Mouse (Mus musculus) kidney, adult 2 months (tissue): ENCODE data around the gene Dhcr24. TPM values are rescaled to one million over a fixed set of nuclear protein-coding genes. Genes with fewer than 3 reads are reported as not detected.

Experiments
- DNase-seq: peaks from one replicate; pipeline ENCODE4 v3.0.0; 2021
- H3K27ac ChIP-seq: fragments of 200-500 bp; 2 replicates; pipeline ENCODE4 v1.5.1; 2012; ENCODE audit warnings: low read depth, low read length, control low read depth, inconsistent platforms; ENCODE audit not compliant: insufficient read depth
- H3K27me3 ChIP-seq: fragments of 200-500 bp; replicated peaks from 2 replicates; pipeline ENCODE4 v1.6.1; 2012; ENCODE audit warnings: mild to moderate bottlenecking, moderate library complexity, low read length, inconsistent platforms; ENCODE audit not compliant: control insufficient read depth, insufficient read depth
- H3K36me3 ChIP-seq: fragments of 200-500 bp; 2 replicates; pipeline ENCODE4 v1.6.1; 2012; ENCODE audit warnings: mild to moderate bottlenecking, moderate library complexity, low read length, inconsistent platforms; ENCODE audit not compliant: control insufficient read depth, insufficient read depth
- H3K4me1 ChIP-seq: fragments of 200-500 bp; 2 replicates; pipeline ENCODE4 v1.6.1; 2011; ENCODE audit warnings: low read length; ENCODE audit not compliant: control insufficient read depth, insufficient read depth
- H3K4me3 ChIP-seq: fragments of 200-500 bp; 2 replicates; pipeline ENCODE4 v1.5.1; 2011; ENCODE audit warnings: mild to moderate bottlenecking, low read depth, low read length, control low read depth; ENCODE audit not compliant: insufficient read depth
- CTCF ChIP-seq: fragments of 200-500 bp; conservative IDR thresholded peaks from 2 replicates; pipeline ENCODE4 v1.5.1; 2011; ENCODE audit warnings: low read depth, mild to moderate bottlenecking, control low read depth, low read length, moderate library complexity, mixed read lengths; ENCODE audit not compliant: insufficient read depth, insufficient read length
- POLR2A ChIP-seq: fragments of 200-500 bp; IDR thresholded peaks from one replicate; pipeline ENCODE4 v1.6.1; 2011; ENCODE audit warnings: low read depth, low read length, control low read depth
- WGBS: fragments of 180-500 bp; shearing (Covaris S2); methylation state at CpG from one replicate; pipeline ENCODE4 v1.1.7; 2018; 5-methylcytosine and 5-hydroxymethylcytosine counted together
- polyA plus RNA-seq: library from polyadenylated mRNA; depleted of rRNA; stranded (reverse); fragments of >200 nt; gene quantifications from 2 replicates; pipeline ENCODE4 v1.2.3, GENCODE M21; 2012

The Dhcr24 gene
- polyA plus RNA-seq, 1 experiment = 242 TPM

- WGBS = 10% methylated on average over 20 of the region's 20 CpGs
- Histone ChIP-seq H3K4me1 (peaks cover 17% of the 10 kb centered on the region), H3K36me3 (no peaks in the 10 kb centered on the region; the same call in 1 of the 2 replicates), H3K4me3 (peak overlapping the region; percentile 81), H3K27ac (peak overlapping the region; percentile 65), H3K27me3 (no peaks in the 10 kb centered on the region)
- peak; percentile 74 for DNase-seq
- no peak for TF ChIP-seq POLR2A
- TF ChIP-seq CTCF = no peak
These were observed 509 bp upstream of the Dhcr24 start for GRCm38 (mm10) chr4:106560213-106560845.

- Histone ChIP-seq H3K27ac (peak overlapping the region; percentile 29), H3K36me3 (no peaks in the 10 kb centered on the region; the same call in 1 of the 2 replicates), H3K4me3 (peak overlapping the region; percentile 81), H3K27me3 (no peaks in the 10 kb centered on the region), H3K4me1 (peaks cover 17% of the 10 kb centered on the region)
- 17% methylated on average over 6 of the region's 6 CpGs for WGBS
- no peak for DNase-seq
- TF ChIP-seq CTCF (no peak), POLR2A (no peak)
These were observed 1.2 kb downstream of the Dhcr24 start for GRCm38 (mm10) chr4:106562006-106562405.

- WGBS = 53% methylated on average over 9 of the region's 9 CpGs
- peak; percentile 80 for DNase-seq
- peaks cover 17% of the 10 kb centered on the region for H3K4me1 ChIP-seq
- H3K36me3 ChIP-seq = no peaks in the 10 kb centered on the region; the same call in 1 of the 2 replicates
- TF ChIP-seq POLR2A (no peak), CTCF (no peak)
- 0 out of 2 replicates have a peak overlapping the region, but pooled peaks have one; percentile 29 for H3K27ac ChIP-seq
- peak overlapping the region; percentile 18; the same call in 1 of the 2 replicates for H3K4me3 ChIP-seq
- H3K27me3 ChIP-seq = no peaks in the 10 kb centered on the region
These were observed 2.3 kb downstream of the Dhcr24 start for GRCm38 (mm10) chr4:106562837-106563790.

GRCm38 (mm10) chr4:106564161-106564560 lies 3.3 kb downstream of the Dhcr24 start:
- Histone ChIP-seq H3K27me3 (no peaks in the 10 kb centered on the region), H3K4me1 (peaks cover 17% of the 10 kb centered on the region), H3K4me3 (no peak overlapping the region), H3K27ac (no peak overlapping the region), H3K36me3 (no peaks in the 10 kb centered on the region; the same call in 1 of the 2 replicates)
- no peak for TF ChIP-seq CTCF
- TF ChIP-seq POLR2A = no peak
- 89% methylated on average over 11 of the region's 11 CpGs for WGBS
- DNase-seq = no peak

GRCm38 (mm10) chr4:106569680-106570079 lies 8.8 kb downstream of the Dhcr24 start:
- no peaks in the 10 kb centered on the region; the same call in 1 of the 2 replicates for H3K36me3 ChIP-seq

GRCm38 (mm10) chr4:106571081-106571724 lies 10.4 kb downstream of the Dhcr24 start:
- Histone ChIP-seq H3K27me3 (no peaks in the 10 kb centered on the region), H3K4me1 (peaks cover 6% of the 10 kb centered on the region; the same call in 1 of the 2 replicates), H3K36me3 (no peaks in the 10 kb centered on the region), H3K4me3 (no peak overlapping the region), H3K27ac (no peak overlapping the region)
- DNase-seq = no peak
- 85% methylated on average over 11 of the region's 11 CpGs for WGBS
- no peak for TF ChIP-seq CTCF
- TF ChIP-seq POLR2A = no peak

More at GRCm38 (mm10) chr4:106569680-106570079, 8.8 kb downstream of the Dhcr24 start:
- WGBS = 94% methylated on average over 4 of the region's 4 CpGs
- H3K27ac ChIP-seq = no peak overlapping the region
- no peaks in the 10 kb centered on the region for H3K27me3 ChIP-seq
- H3K4me1 ChIP-seq = peaks cover 6% of the 10 kb centered on the region; the same call in 1 of the 2 replicates
- H3K4me3 ChIP-seq = no peak overlapping the region
- no peak for TF ChIP-seq CTCF
- no peak for TF ChIP-seq POLR2A
- no peak for DNase-seq
